Comparison of ENCODE assay signal across 12 mouse cellular contexts in genomic region chr2:180725856-180726629, GRCm38 (mm10). TPM values are rescaled to one million over a fixed set of nuclear protein-coding genes. Genes with fewer than 3 reads are reported as not detected.
DNase-seq lines count a peak whose midpoint lies in the region; ATAC-seq and TF ChIP-seq lines count a peak whose summit lies in the region.
"Had no signal": no experiment of that assay in that cellular context is flagged by ENCODE, and none has a peak within 500 bp of the region (broad histone marks: within the 10 kb centered on the region; RNA-seq: fewer than 3 reads in every experiment).

No protein-coding gene starts in this region.

- 18% methylated on average over 7 of the region's 8 CpGs for WGBS in heart, embryonic 16.5 days
- WGBS in bone marrow, adult 2 months: 5% methylated on average over 8 of the region's 8 CpGs
- WGBS in liver, embryonic 16.5 days (ENCODE audit: insufficient replicate concordance): 16% methylated on average over 7 of the region's 8 CpGs

- H3K4me3 ChIP-seq in heart, embryonic 16.5 days (ENCODE audit: low read length): no peak overlapping the region; the same call in 1 of the 2 replicates
- peak overlapping the region; percentile 57 for H3K4me3 ChIP-seq in bone marrow, adult 2 months (replicated peaks; ENCODE audit: control insufficient read depth, low read depth, low read length)
- H3K4me3 ChIP-seq in liver, embryonic 16.5 days (ENCODE audit: low read depth, low read length): peak overlapping the region; percentile 59

- H3K9ac ChIP-seq in heart, embryonic 16.5 days (ENCODE audit: low read length): no peak overlapping the region
- peak overlapping the region; percentile 34 for H3K9ac ChIP-seq in liver, embryonic 16.5 days (ENCODE audit: low read depth, low read length)

- DNase-seq in heart, adult 9 months (ENCODE audit: low spot score in 2 of 2): no peak
- DNase-seq in CD4-positive helper T cell, adult 2 months (ENCODE audit: low read depth, low spot score): peak; percentile 30
- DNase-seq in layer of hippocampus, adult 11-12 months (ENCODE audit: low spot score): no peak
- DNase-seq in gastrocnemius, adult 8-10 months (ENCODE audit: low spot score in 2 of 2): no peak
- no peak for DNase-seq in lung, postnatal 4 days
- DNase-seq: cerebellum, adult 9-11 months; right cerebral cortex, postnatal 25 days had no signal

- no peaks in the 10 kb centered on the region for H3K27me3 ChIP-seq in heart, embryonic 16.5 days (ENCODE audit: control insufficient read depth, insufficient read depth, low read length)
- H3K27me3 ChIP-seq in liver, embryonic 16.5 days (ENCODE audit: control insufficient read depth, insufficient read depth, low read depth, low read length): no peaks in the 10 kb centered on the region

- no peaks in the 10 kb centered on the region for H3K9me3 ChIP-seq in heart, embryonic 16.5 days (replicated peaks; ENCODE audit: control insufficient read depth, low read length)
- H3K9me3 ChIP-seq in liver, embryonic 16.5 days (replicated peaks; ENCODE audit: control insufficient read depth, low read length): no peaks in the 10 kb centered on the region

- H3K4me2 ChIP-seq in heart, embryonic 16.5 days (ENCODE audit: low read depth, low read length): peak overlapping the region; percentile 66
- peak overlapping the region; percentile 52 for H3K4me2 ChIP-seq in liver, embryonic 16.5 days (ENCODE audit: low read depth, low read length)

- TF ChIP-seq CTCF in bone marrow, adult 2 months (IDR thresholded peaks at IDR 0.05; ENCODE audit: control insufficient read depth, insufficient read depth, low read length): no peak

- ATAC-seq in heart, embryonic 16.5 days (replicated peaks; ENCODE audit: extremely low read depth, insufficient read depth, low FRiP score): no peak
- ATAC-seq in liver, embryonic 16.5 days (ENCODE audit: low read depth): no peak

- H3K4me1 ChIP-seq in heart, embryonic 16.5 days (ENCODE audit: control insufficient read depth, insufficient read depth, low read length): peaks cover 8% of the 10 kb centered on the region
- peaks cover 10% of the 10 kb centered on the region for H3K4me1 ChIP-seq in bone marrow, adult 2 months (ENCODE audit: control insufficient read depth, insufficient read depth, low read length)
- peaks cover 49% of the 10 kb centered on the region for H3K4me1 ChIP-seq in liver, embryonic 16.5 days (ENCODE audit: control insufficient read depth, low read depth, low read length)

- no peak overlapping the region for H3K27ac ChIP-seq in heart, embryonic 16.5 days (ENCODE audit: low read length)
- peak overlapping the region; percentile 79 for H3K27ac ChIP-seq in bone marrow, adult 2 months (ENCODE audit: control insufficient read depth, insufficient read depth, low read depth, low read length, poor library complexity)
- H3K27ac ChIP-seq in liver, embryonic 16.5 days (ENCODE audit: low read length): peak overlapping the region; percentile 61

- TF ChIP-seq POLR2A in bone marrow, adult 2 months (IDR thresholded peaks at IDR 0.05; ENCODE audit: borderline replicate concordance, control insufficient read depth, low read depth, low read length): no peak

- H3K36me3 ChIP-seq in heart, embryonic 16.5 days (ENCODE audit: control insufficient read depth, insufficient read depth): peaks cover 18% of the 10 kb centered on the region
- H3K36me3 ChIP-seq in liver, embryonic 16.5 days (ENCODE audit: control insufficient read depth, insufficient read depth): peaks cover 34% of the 10 kb centered on the region

RNA-seq across cellular contexts. Expression of gene Slc17a9, which starts 1.0 kb away (rescaled TPM):
- 1.4 and 1.7 TPM in 2 replicates for polyA plus RNA-seq in heart, embryonic 16.5 days (2015; fragmentation: Nextera tagmentation; extraction: Ambion mirVana)
- polyA plus RNA-seq in bone marrow, adult 2 months (2011; ENCODE audit: insufficient read depth, insufficient read length, low replicate concordance, missing spikeins): 19.4 and 35.6 TPM in 2 replicates
- polyA plus RNA-seq in liver, embryonic 16.5 days (2015; fragmentation: Nextera tagmentation; extraction: Ambion mirVana): 10.4 and 10.8 TPM in 2 replicates
- total RNA-seq in gastrocnemius, adult 8-10 months (2022): under 1 TPM in 1 of 4 experiments, not detected in 3; 0.25 TPM

RNA-seq across cellular contexts. Expression of gene Gid8, which starts 16.1 kb away (rescaled TPM):
- polyA plus RNA-seq in heart, embryonic 16.5 days (2015; fragmentation: Nextera tagmentation; extraction: Ambion mirVana): 45.7 and 49.4 TPM in 2 replicates
- polyA plus RNA-seq in bone marrow, adult 2 months (2011; ENCODE audit: insufficient read depth, insufficient read length, low replicate concordance, missing spikeins): 79.0 and 81.5 TPM in 2 replicates
- 101 and 112 TPM in 2 replicates for polyA plus RNA-seq in liver, embryonic 16.5 days (2015; fragmentation: Nextera tagmentation; extraction: Ambion mirVana)
- total RNA-seq in gastrocnemius, adult 8-10 months (2022): 10 to 100 TPM; 33.7 to 41.1 (median 34.8) TPM

RNA-seq across cellular contexts. Expression of gene Dido1, which starts 16.2 kb away (rescaled TPM):
- polyA plus RNA-seq in heart, embryonic 16.5 days (2015; fragmentation: Nextera tagmentation; extraction: Ambion mirVana): 15.8 and 17.0 TPM in 2 replicates
- polyA plus RNA-seq in bone marrow, adult 2 months (2011; ENCODE audit: insufficient read depth, insufficient read length, low replicate concordance, missing spikeins): 15.5 and 36.0 TPM in 2 replicates
- 12.6 and 12.9 TPM in 2 replicates for polyA plus RNA-seq in liver, embryonic 16.5 days (2015; fragmentation: Nextera tagmentation; extraction: Ambion mirVana)
- total RNA-seq in gastrocnemius, adult 8-10 months (2022): 10 to 100 TPM; 13.2 to 17.8 (median 14.6) TPM

RNA-seq across cellular contexts. Expression of gene Bhlhe23, which starts 50.7 kb away (rescaled TPM):
- polyA plus RNA-seq in heart, embryonic 16.5 days (2015; fragmentation: Nextera tagmentation; extraction: Ambion mirVana): not detected in 2 replicates
- not detected in 2 replicates for polyA plus RNA-seq in bone marrow, adult 2 months (2011; ENCODE audit: insufficient read depth, insufficient read length, low replicate concordance, missing spikeins)
- polyA plus RNA-seq in liver, embryonic 16.5 days (2015; fragmentation: Nextera tagmentation; extraction: Ambion mirVana): not detected in 2 replicates
- not detected for total RNA-seq in gastrocnemius, adult 8-10 months (2022)
- total RNA-seq: adrenal gland, postnatal 10 days; gastrocnemius, postnatal 4 days had no signal
